Mouse (Mus musculus): ENCODE measurements around the gene Kcnip3.

- TF ChIP-seq POLR2A (IDR thresholded peaks at IDR 0.05; ENCODE audit: insufficient read length, low read depth) (no peak), TCF12 (IDR thresholded peaks at IDR 0.05; ENCODE audit: insufficient read depth, poor library complexity, severe bottlenecking) (no peak), SRF (IDR thresholded peaks at IDR 0.05; ENCODE audit: control insufficient read depth, insufficient read length, low read depth) (no peak), USF1 (IDR thresholded peaks at IDR 0.05; ENCODE audit: low read depth) (no peak), POLR2AphosphoS2 (IDR thresholded peaks at IDR 0.05; ENCODE audit: insufficient read length, low read depth) (no peak), MAX (IDR thresholded peaks at IDR 0.05; ENCODE audit: low read depth) (no peak), REST (IDR thresholded peaks at IDR 0.05; ENCODE audit: insufficient read depth, insufficient read length) (no peak), MYOD1 (IDR thresholded peaks at IDR 0.05; ENCODE audit: control insufficient read depth in 1 of 3, insufficient read length in 2 of 3, low read depth in 2 of 3) (no peak), CEBPB (IDR thresholded peaks at IDR 0.05; ENCODE audit: insufficient read depth, poor library complexity, severe bottlenecking) (no peak), TCF3 (IDR thresholded peaks at IDR 0.05; ENCODE audit: insufficient read length, low read depth) (no peak)
Measured at GRCm38 (mm10) chr2:127541697-127542096, 19.8 kb upstream of the Kcnip3 start.
